Mouse (Mus musculus) heart, postnatal 25 days (tissue): ENCODE results near the gene Rad17. TPM values are rescaled to one million over a fixed set of nuclear protein-coding genes. Genes with fewer than 3 reads are reported as not detected.
A peak's percentile ranks its signal among the peaks of the same experiment; 100 is the strongest.

Experiments
- DNase-seq: peaks from one replicate; pipeline ENCODE4 v3.0.0; 2022; ENCODE audit warnings: low spot score
- intact Hi-C: fragments of 180-260 bp; cut with DNase I; formaldehyde crosslinking; loops from one replicate; pipeline ENCODE4 v1.15.1; 2025
- total RNA-seq, 2 experiments: library from RNA; stranded (reverse); gene quantifications; 2 replicates each; pipeline ENCODE4 v1.2.3; 2021

Gene Rad17
- total RNA-seq, 2 experiments from 2014 or later, result 12.5 to 15.3 TPM

- intact Hi-C loops, result no loop called here
- DNase-seq, result no peak
These were observed 34.4 kb downstream of the Rad17 start, which contains the start of gene Marveld2 for GRCm38 (mm10) chr13:100616181-100617087. Gene Marveld2 (minus strand): TSS chr13:100616971.

GRCm38 (mm10) chr13:100612903-100613302, 37.9 kb downstream of the Rad17 start:
- DNase-seq, result no peak
- intact Hi-C loops, result no loop called here

DNA sequence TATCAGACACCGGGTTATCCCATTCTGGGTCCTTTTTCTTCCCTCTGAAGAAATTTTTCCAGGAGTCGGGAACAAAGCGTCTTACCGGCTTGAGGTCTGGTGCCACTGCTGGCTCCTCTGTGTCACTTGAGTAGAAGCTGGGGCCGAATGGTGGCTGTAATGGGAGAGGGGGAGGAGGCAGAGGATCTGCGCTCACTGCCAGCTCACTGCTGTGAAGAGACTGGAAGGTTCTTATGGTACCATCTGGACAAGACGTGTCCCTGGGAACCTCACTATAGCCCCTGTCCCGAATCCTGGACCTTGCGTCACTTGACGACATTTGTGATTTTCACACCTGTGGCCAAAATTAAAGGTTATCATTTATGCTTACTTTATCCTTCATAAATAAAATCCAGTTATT, 38.6 kb downstream of the Rad17 start:
- no peak for DNase-seq
- intact Hi-C loops, result no loop called here

DNA sequence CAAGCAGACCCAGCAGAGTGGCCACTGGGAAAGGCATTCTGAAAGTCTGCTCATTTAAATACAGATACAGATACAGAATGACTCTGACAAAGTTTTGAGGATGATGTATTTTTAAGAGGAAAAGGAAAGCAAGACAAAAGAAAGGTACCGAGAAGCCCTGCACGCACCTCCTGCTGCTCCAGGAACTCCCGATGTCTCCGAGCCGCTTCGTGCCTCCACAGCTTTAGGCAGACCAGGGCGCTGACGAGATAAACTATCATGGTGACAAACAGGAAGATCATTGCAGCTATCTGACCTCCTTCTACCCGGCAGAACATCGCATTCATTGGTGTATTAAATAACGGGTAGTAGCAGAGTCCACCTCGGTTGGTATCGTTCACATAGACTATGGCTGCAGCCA, 39.6 kb downstream of the Rad17 start:
- intact Hi-C loops, result no loop called here
- DNase-seq, result no peak

GRCm38 (mm10) chr13:100607756-100608155, 43.1 kb downstream of the Rad17 start:
- DNase-seq, result no peak
- intact Hi-C loops, result no loop called here

DNA sequence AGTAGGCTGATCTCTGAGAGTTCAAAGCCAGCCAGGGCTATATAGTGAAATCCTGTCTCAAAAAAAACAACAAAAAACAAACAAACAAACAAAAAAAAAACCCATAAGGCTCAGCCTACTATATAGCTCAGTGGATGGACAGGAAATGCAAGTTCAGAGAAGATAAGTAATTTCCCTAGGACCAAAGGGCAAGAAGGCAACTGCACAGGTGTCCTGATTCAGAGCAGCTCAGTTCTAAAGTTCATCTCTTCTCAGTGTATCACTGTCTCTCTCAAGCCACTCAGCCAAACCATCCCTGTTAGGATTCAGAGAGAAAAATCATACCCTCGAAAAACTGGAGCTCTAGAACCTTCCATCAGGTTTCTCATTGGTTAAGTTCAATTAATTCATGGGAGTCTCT, 45.0 kb downstream of the Rad17 start:
- intact Hi-C loops, result no loop called here
- DNase-seq, result no peak

GRCm38 (mm10) chr13:100603738-100604095, 47.1 kb downstream of the Rad17 start:
- DNase-seq, result no peak
- intact Hi-C loops, result no loop called here

DNA sequence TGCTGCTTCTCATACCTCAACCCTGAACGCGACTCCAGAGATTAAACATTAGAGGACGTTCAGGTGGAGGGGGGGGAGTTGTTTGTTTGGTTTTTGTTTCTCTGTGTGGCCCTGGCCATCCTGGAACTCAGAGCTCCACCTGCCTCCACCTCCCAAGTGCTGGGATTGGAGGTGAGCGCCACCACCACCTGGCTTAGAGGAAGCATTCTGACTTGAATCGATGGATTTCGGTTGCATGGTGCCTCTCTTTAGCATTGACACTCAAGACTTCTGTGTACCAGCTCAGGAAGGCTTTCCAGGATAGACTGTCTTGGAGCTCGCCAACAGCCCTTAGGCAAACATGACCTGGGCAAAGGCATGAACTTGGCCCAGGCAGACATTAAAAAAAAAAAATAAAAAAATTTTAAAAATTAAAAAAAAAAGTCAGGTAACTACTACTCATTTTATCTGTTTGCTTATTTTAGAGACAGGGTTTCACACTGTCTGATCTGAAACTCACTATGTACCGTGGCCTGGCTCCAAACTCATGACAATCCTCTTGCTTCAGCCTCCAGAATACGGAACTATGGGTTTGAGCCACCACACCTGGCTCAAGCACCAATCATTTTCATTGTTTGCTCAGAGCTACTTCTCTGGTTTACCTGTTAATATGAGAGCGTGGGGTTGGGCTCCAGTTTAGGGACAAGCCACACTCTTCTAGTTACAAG, 47.7 kb downstream of the Rad17 start:
- DNase-seq, result no peak
- intact Hi-C loops, result no loop called here

- no peak for DNase-seq
- intact Hi-C loops, result no loop called here
These were observed 48.5 kb downstream of the Rad17 start for GRCm38 (mm10) chr13:100602239-100602902.

- intact Hi-C loops, result no loop called here
- DNase-seq, result no peak
These were observed 49.8 kb downstream of the Rad17 start for GRCm38 (mm10) chr13:100601034-100601433.

- intact Hi-C loops, result no loop called here
- DNase-seq, result no peak
These were observed 50.5 kb downstream of the Rad17 start for GRCm38 (mm10) chr13:100600317-100600716.

DNA sequence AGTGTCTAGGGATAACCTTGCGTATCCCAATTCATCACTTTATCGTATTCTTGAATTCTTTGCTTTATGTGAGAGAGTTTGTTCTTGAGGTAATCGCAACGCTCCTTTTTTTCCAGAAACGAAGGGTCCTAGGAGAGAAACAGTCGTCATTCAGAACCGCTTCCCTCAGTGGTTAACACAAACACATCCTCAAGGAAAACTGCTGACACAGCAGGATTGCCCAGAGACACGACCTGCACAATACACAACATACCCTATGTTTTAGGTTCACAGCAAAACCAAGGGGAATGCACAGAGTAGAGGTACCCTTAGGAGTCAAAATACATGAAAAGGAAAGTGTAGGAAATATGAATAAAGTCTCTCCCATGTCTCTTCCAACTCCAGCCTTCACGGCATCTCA, 53.6 kb downstream of the Rad17 start:
- intact Hi-C loops, result loop anchor here (5.0 kb wide), 1 partner anchor 105 kb away; the partner anchor contains the start of gene Gtf2h2
- no peak for DNase-seq

DNA sequence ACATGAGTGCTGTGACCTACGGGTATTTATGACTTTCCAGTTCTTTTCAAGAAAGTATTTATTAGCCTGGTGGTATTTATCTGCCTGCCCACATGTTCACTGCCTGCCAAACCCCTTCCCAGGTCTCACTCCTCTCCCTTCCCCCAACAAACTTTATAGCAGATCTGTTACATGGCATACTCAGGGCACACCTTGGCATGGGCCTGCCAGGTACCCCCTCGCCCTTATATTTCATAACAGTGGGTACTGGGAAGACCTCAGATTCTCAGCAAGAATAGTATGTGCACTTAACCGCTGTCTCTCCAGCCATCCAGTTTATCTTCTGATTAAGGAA, 55.3 kb downstream of the Rad17 start:
- intact Hi-C loops, result loop anchor here (5.0 kb wide), 1 partner anchor 103 kb away; the partner anchor contains the start of gene Gtf2h2
- no peak for DNase-seq

GRCm38 (mm10) chr13:100594838-100595551, 55.9 kb downstream of the Rad17 start:
- intact Hi-C loops, result loop anchor here (5.0 kb wide), 1 partner anchor 103 kb away; the partner anchor contains the start of gene Gtf2h2
- DNase-seq, result no peak

DNA sequence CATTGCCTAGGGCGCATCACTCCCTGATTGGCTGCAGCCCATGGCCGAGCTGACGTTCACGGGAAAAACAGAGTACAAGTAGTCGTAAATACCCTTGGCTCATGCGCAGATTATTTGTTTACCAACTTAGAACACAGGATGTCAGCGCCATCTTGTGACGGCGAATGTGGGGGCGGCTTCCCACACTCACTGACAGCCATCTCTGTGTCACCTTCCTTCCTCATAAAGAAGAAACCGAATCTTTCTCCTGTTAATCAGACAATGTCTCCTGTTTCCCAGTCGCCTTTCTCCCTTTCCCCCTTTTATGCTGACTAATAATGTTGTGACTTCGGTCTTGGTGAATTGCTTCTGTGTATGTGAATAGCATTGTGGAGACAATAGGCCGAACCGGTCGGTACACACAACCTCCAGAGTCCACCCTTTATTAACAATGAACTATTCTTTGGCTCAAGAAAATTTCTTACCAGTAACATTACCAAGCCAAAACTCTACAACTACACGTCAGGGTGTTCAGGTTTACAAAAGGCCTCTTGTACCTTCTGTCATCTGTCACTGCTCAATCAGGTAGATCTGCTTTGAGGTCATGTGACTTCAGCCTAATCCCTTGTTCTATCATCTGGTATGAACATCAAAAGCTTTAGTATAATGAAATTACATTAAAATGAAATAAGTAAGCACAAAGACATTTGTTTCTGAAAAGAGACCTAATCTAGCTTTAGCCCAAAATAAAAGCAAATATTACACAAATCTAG, 56.6 kb downstream of the Rad17 start:
- intact Hi-C loops, result no loop called here
- peak; percentile 10 for DNase-seq

- no peak for DNase-seq
- intact Hi-C loops, result no loop called here
These were observed 62.2 kb downstream of the Rad17 start for GRCm38 (mm10) chr13:100588646-100589045.

GRCm38 (mm10) chr13:100582144-100582543, 68.7 kb downstream of the Rad17 start:
- no peak for DNase-seq
- intact Hi-C loops, result no loop called here

DNA sequence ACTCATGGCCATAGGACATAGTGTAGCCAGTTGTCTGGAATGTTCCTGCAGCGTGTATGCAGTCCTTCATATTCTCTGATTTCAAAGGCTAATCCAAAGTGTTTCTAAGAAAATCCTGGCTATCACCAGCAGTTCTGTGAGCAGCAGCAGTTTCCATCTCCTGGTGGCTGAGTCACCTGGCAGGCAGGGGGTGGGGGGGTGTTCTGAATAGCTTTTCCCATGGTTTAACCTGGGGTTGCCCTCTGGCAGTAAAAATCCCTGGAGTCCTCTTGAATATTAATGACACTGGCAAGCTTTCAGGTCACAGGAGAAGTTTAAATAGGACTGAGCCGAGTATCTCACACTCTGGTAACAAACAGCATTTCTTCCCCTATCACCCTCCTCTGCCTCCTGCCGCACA, 69.2 kb downstream of the Rad17 start:
- intact Hi-C loops, result no loop called here
- DNase-seq, result no peak

DNA sequence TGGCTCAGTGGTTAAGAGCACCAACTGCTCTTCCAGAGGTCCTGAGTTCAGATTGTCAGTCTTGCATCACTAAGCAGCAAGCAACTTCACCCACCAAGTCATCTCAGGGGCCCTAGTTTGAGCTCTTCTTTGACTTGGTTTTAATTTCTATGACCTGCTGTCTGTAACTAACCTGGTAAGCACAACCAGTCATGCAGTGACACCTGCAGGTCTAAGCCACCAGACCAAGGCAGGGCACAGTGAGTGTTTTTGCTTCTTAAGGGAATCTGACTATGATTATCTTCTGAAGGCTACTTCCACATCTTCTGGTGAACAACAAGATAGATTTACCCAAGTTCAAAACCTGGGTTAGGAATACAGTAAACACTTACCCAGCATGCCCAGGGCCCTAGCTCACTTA, 70.9 kb downstream of the Rad17 start:
- no peak for DNase-seq
- intact Hi-C loops, result no loop called here
